Mouse (Mus musculus) forebrain, embryonic 14.5 days (tissue): ENCODE data around the gene AC170998.1. TPM values are rescaled to one million over a fixed set of nuclear protein-coding genes. Genes with fewer than 3 reads are reported as not detected.
"Not testable (repeated sequence)": the region's sequence is repeated elsewhere in the genome, so short reads cannot be mapped to it uniquely, and the experiment has no call there.

ENCODE experiments used
- ATAC-seq: fragments of 200-750 bp; cut with Nextera tagmentation; 2 replicates; pipeline ENCODE4 v1.8.0; 2017; ENCODE audit warnings: mild to moderate bottlenecking, moderate library complexity
- DNase-seq: peaks from one replicate; pipeline ENCODE4 v3.0.0-alpha.2; 2015; ENCODE audit warnings: low spot score
- H3K27ac ChIP-seq: fragments of 300-500 bp; sonication (generic); 2 replicates; pipeline ENCODE4 v1.5.1; 2014; ENCODE audit warnings: low read depth, mild to moderate bottlenecking, control low read depth, low read length, moderate library complexity
- H3K27me3 ChIP-seq: fragments of 300-500 bp; sonication (generic); replicated peaks from 2 replicates; pipeline ENCODE4 v1.6.1; 2014; ENCODE audit warnings: low read length, control low read depth, mixed read lengths; ENCODE audit not compliant: control insufficient read depth, insufficient read depth
- H3K36me3 ChIP-seq: fragments of 300-500 bp; sonication (generic); 2 replicates; pipeline ENCODE4 v1.6.1; 2014; ENCODE audit warnings: low read length, control low read depth; ENCODE audit not compliant: control insufficient read depth, insufficient read depth
- H3K4me1 ChIP-seq: fragments of 300-500 bp; sonication (generic); 2 replicates; pipeline ENCODE4 v1.6.1; 2014; ENCODE audit warnings: antibody characterized with exemption, low read length, control low read depth; ENCODE audit not compliant: control insufficient read depth, insufficient read depth
- H3K4me2 ChIP-seq: fragments of 300-500 bp; sonication (generic); 2 replicates; pipeline ENCODE4 v1.6.1; 2014; ENCODE audit warnings: mild to moderate bottlenecking, control low read depth, low read length
- H3K4me3 ChIP-seq: fragments of 300-500 bp; sonication (generic); 2 replicates; pipeline ENCODE4 v1.5.1; 2014; ENCODE audit warnings: low read depth, low read length, control low read depth
- H3K9ac ChIP-seq: fragments of 300-500 bp; sonication (generic); 2 replicates; pipeline ENCODE4 v1.6.1; 2014; ENCODE audit warnings: mild to moderate bottlenecking, low read length, control low read depth, moderate library complexity
- H3K9me3 ChIP-seq: fragments of 300-500 bp; sonication (generic); replicated peaks from 2 replicates; pipeline ENCODE4 v1.6.1; 2016; ENCODE audit warnings: low read length, control low read depth, mixed read lengths; ENCODE audit not compliant: control insufficient read depth
- WGBS: fragments of 180-500 bp; shearing (Covaris S2); extraction: QIAGEN DNeasy Blood & Tissue Kit; methylation state at CpG from one replicate; pipeline ENCODE4 v1.1.7; 2014; 5-methylcytosine and 5-hydroxymethylcytosine counted together
- polyA plus RNA-seq: library from polyadenylated mRNA; unstranded; fragments of >200 nt; fragmentation: Nextera tagmentation; extraction: Ambion mirVana; gene quantifications from 2 replicates; pipeline ENCODE4 v1.2.1, GENCODE M21; 2014

AC170998.1 gene
- polyA plus RNA-seq, 1 experiment from 2014 or later, result 0.61 TPM

- H3K4me1 ChIP-seq, result no peaks in the 10 kb centered on the region
- WGBS, result 90% methylated on average over 6 of the region's 6 CpGs
- no peak for ATAC-seq
- H3K36me3 ChIP-seq, result peaks cover 21% of the 10 kb centered on the region
- no peak for DNase-seq
- H3K9ac ChIP-seq, result no peak overlapping the region
- no peak overlapping the region for H3K27ac ChIP-seq
- no peak overlapping the region for H3K4me2 ChIP-seq
- H3K27me3 ChIP-seq, result no peaks in the 10 kb centered on the region
- H3K9me3 ChIP-seq, result no peaks in the 10 kb centered on the region
- no peak overlapping the region for H3K4me3 ChIP-seq
These were observed 14.6 kb upstream of the AC170998.1 start for GRCm38 (mm10) chr17:28711237-28711636.

GRCm38 (mm10) chr17:28712305-28712704 lies 13.6 kb upstream of the AC170998.1 start:
- 97% methylated on average over 6 of the region's 6 CpGs for WGBS
- Histone ChIP-seq H3K9me3 (no peaks in the 10 kb centered on the region), H3K36me3 (peaks cover 29% of the 10 kb centered on the region), H3K4me1 (no peaks in the 10 kb centered on the region), H3K9ac (no peak overlapping the region), H3K27me3 (no peaks in the 10 kb centered on the region), H3K4me3 (no peak overlapping the region), H3K27ac (no peak overlapping the region), H3K4me2 (no peak overlapping the region)
- no peak for DNase-seq
- no peak for ATAC-seq

GRCm38 (mm10) chr17:28714006-28714405 lies 11.9 kb upstream of the AC170998.1 start:
- Histone ChIP-seq H3K4me1 (no peaks in the 10 kb centered on the region), H3K27me3 (no peaks in the 10 kb centered on the region), H3K9me3 (no peaks in the 10 kb centered on the region), H3K36me3 (peaks cover 41% of the 10 kb centered on the region), H3K4me3 (no peak overlapping the region), H3K27ac (no peak overlapping the region), H3K9ac (no peak overlapping the region), H3K4me2 (no peak overlapping the region)
- WGBS, result 95% methylated on average over 3 of the region's 3 CpGs
- DNase-seq, result no peak
- ATAC-seq, result no peak

- Histone ChIP-seq H3K27ac (no peak overlapping the region; the same call in 1 of the 2 replicates), H3K4me3 (no peak overlapping the region), H3K27me3 (no peaks in the 10 kb centered on the region), H3K9me3 (no peaks in the 10 kb centered on the region), H3K4me1 (no peaks in the 10 kb centered on the region), H3K4me2 (no peak overlapping the region), H3K9ac (no peak overlapping the region), H3K36me3 (peaks cover 54% of the 10 kb centered on the region)
- 78% methylated on average over 7 of the region's 7 CpGs for WGBS
- DNase-seq (peak; percentile 9), ATAC-seq (no peak)
These were observed 9.9 kb upstream of the AC170998.1 start for GRCm38 (mm10) chr17:28715832-28716548.

GRCm38 (mm10) chr17:28717535-28717934 lies 8.3 kb upstream of the AC170998.1 start:
- H3K36me3 ChIP-seq, result peaks cover 54% of the 10 kb centered on the region
- WGBS, result 61% methylated on average over 3 of the region's 3 CpGs
- no peaks in the 10 kb centered on the region for H3K4me1 ChIP-seq
- no peak overlapping the region for H3K4me2 ChIP-seq
- no peak overlapping the region for H3K27ac ChIP-seq
- DNase-seq (no peak), ATAC-seq (no peak)
- H3K9me3 ChIP-seq, result no peaks in the 10 kb centered on the region
- no peaks in the 10 kb centered on the region for H3K27me3 ChIP-seq
- no peak overlapping the region for H3K4me3 ChIP-seq
- no peak overlapping the region for H3K9ac ChIP-seq

- 88% methylated on average over 11 of the region's 11 CpGs for WGBS
- H3K4me3 ChIP-seq, H3K27ac ChIP-seq, H3K27me3 ChIP-seq, DNase-seq, H3K4me2 ChIP-seq, H3K4me1 ChIP-seq, H3K9ac ChIP-seq, H3K9me3 ChIP-seq, ATAC-seq: not testable (repeated sequence)
- peaks cover 71% of the 10 kb centered on the region for H3K36me3 ChIP-seq
These were observed 1.6 kb downstream of the AC170998.1 start for GRCm38 (mm10) chr17:28727511-28727910.

GRCm38 (mm10) chr17:28735317-28736105 lies 9.6 kb downstream of the AC170998.1 start:
- Histone ChIP-seq H3K4me2 (no peak overlapping the region), H3K4me1 (no peaks in the 10 kb centered on the region), H3K9me3 (no peaks in the 10 kb centered on the region), H3K9ac (no peak overlapping the region), H3K4me3 (no peak overlapping the region), H3K27ac (no peak overlapping the region), H3K27me3 (no peaks in the 10 kb centered on the region), H3K36me3 (peaks cover 60% of the 10 kb centered on the region)
- 93% methylated on average over 6 of the region's 6 CpGs for WGBS
- DNase-seq (no peak), ATAC-seq (no peak)

GRCm38 (mm10) chr17:28736486-28736885 lies 10.6 kb downstream of the AC170998.1 start:
- H3K4me1 ChIP-seq, result no peaks in the 10 kb centered on the region
- H3K9ac ChIP-seq, result no peak overlapping the region
- DNase-seq, result no peak
- H3K4me2 ChIP-seq, result no peak overlapping the region
- no peak for ATAC-seq
- 89% methylated on average over 4 of the region's 4 CpGs for WGBS
- no peak overlapping the region for H3K27ac ChIP-seq
- H3K4me3 ChIP-seq, result no peak overlapping the region
- no peaks in the 10 kb centered on the region for H3K27me3 ChIP-seq
- peaks cover 57% of the 10 kb centered on the region for H3K36me3 ChIP-seq
- no peaks in the 10 kb centered on the region for H3K9me3 ChIP-seq

GRCm38 (mm10) chr17:28737973-28738372 lies 12.1 kb downstream of the AC170998.1 start:
- ATAC-seq, result no peak
- peaks cover 57% of the 10 kb centered on the region for H3K36me3 ChIP-seq
- H3K9ac ChIP-seq, result no peak overlapping the region

More at GRCm38 (mm10) chr17:28737973-28738372, 12.1 kb downstream of the AC170998.1 start:
- H3K4me3 ChIP-seq, result no peak overlapping the region
- H3K4me1 ChIP-seq, result no peaks in the 10 kb centered on the region
- H3K4me2 ChIP-seq, result no peak overlapping the region
- 83% methylated on average over 4 of the region's 4 CpGs for WGBS
- no peak for DNase-seq
- H3K27me3 ChIP-seq, result no peaks in the 10 kb centered on the region
- no peaks in the 10 kb centered on the region for H3K9me3 ChIP-seq
- no peak overlapping the region for H3K27ac ChIP-seq
